Mouse (Mus musculus) heart, adult 2 months (tissue): ENCODE data around the gene Fyb.

Source experiments
- CTCF ChIP-seq: fragments of 200-600 bp; IDR thresholded peaks from 2 replicates; pipeline ENCODE4 v1.8.1; 2022; ENCODE audit warnings: antibody characterized with exemption, mild to moderate bottlenecking, moderate library complexity
- EP300 ChIP-seq: fragments of 200-500 bp; IDR thresholded peaks from 2 replicates; pipeline ENCODE4 v1.6.1; 2011; ENCODE audit warnings: low read depth, low read length, control low read depth; ENCODE audit not compliant: insufficient read depth
- POLR2A ChIP-seq: fragments of 200-500 bp; IDR thresholded peaks from 2 replicates; pipeline ENCODE4 v1.6.1; 2011; ENCODE audit warnings: mild to moderate bottlenecking, low read depth, low read length, control low read depth; ENCODE audit not compliant: insufficient read depth

DNA sequence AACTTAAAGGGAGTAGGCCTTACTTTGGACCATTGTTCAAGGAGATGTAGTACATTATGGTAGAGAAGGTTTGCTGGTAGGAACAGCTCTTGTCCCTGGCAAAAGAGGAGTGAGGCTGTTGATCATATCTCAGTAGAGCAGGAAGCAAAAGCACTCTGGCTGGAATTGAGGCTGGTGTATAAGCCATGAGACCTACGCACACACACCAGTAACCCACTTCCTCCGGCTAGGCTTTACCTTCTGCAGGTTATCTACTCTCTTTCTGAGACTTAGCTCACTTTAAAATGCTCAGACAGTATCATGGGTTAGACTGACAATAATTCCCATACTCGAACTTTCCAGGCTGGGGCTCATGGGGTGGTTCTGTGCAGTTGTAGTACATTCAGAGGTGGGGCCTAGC is 2.7 kb downstream of the Fyb start:
- TF ChIP-seq CTCF (no peak), POLR2A (no peak), EP300 (no peak)
